Mouse (Mus musculus) kidney, adult 10 weeks (tissue): ENCODE data around the gene Stam. TPM values are rescaled to one million over a fixed set of nuclear protein-coding genes. Genes with fewer than 3 reads are reported as not detected.

Experiments used
- polyA plus RNA-seq: library from polyadenylated mRNA; stranded (reverse); fragments of 350-450 nt; fragmentation: Illumina TruSeq; extraction: RNeasy Lipid Tissue Mini Kit (QIAGEN cat#74804); gene quantifications from one replicate; pipeline ENCODE4 v1.2.3, GENCODE M21; 2014; ENCODE audit warnings: low read depth, low replicate concordance

Stam gene
- 115 TPM for polyA plus RNA-seq

GRCm38 (mm10) chr2:14073362-14074220 lies at the start of gene Stam:
TSS of gene Stam (plus strand) at chr2:14074098.

GRCm38 (mm10) chr2:14055566-14056331 lies 18.1 kb upstream of the Stam start, which contains the start of gene Hacd1:
TSS of gene Hacd1 (minus strand) at chr2:14056135.

GRCm38 (mm10) chr2:14174334-14174733 lies 100.4 kb downstream of the Stam start, which contains the start of gene Tmem236:
TSS of gene Tmem236 (plus strand) at chr2:14174523.

Other genes starting within 250 kb of the Stam start
- 53.4 TPM for gene Hacd1, start 18.0 kb upstream of the Stam start, polyA plus RNA-seq
- gene Tmem236, start 100.4 kb downstream of the Stam start, polyA plus RNA-seq, result not detected
- 5.7 TPM for gene Mrc1, start 155.3 kb downstream of the Stam start, polyA plus RNA-seq